Mouse (Mus musculus) limb, embryonic 13.5 days (tissue): ENCODE results near the gene Gm20388. TPM values are rescaled to one million over a fixed set of nuclear protein-coding genes. Genes with fewer than 3 reads are reported as not detected.

Experiments
- ATAC-seq: fragments of 200-750 bp; cut with Nextera tagmentation; 2 replicates; pipeline ENCODE4 v1.8.0; 2017; ENCODE audit warnings: low read depth, moderate number of reproducible peaks, moderate TSS enrichment; ENCODE audit not compliant: low FRiP score
- H3K27ac ChIP-seq: fragments of 300-500 bp; sonication (generic); 2 replicates; pipeline ENCODE4 v1.5.1; 2015; ENCODE audit warnings: inconsistent platforms, mild to moderate bottlenecking, moderate library complexity
- H3K27me3 ChIP-seq: fragments of 300-500 bp; sonication (generic); 2 replicates; pipeline ENCODE4 v1.6.1; 2015; ENCODE audit warnings: mild to moderate bottlenecking, inconsistent platforms
- H3K36me3 ChIP-seq: fragments of 300-500 bp; sonication (generic); 2 replicates; pipeline ENCODE4 v1.6.1; 2015; ENCODE audit warnings: inconsistent platforms, mild to moderate bottlenecking, moderate library complexity
- H3K4me1 ChIP-seq: fragments of 300-500 bp; sonication (generic); 2 replicates; pipeline ENCODE4 v1.6.1; 2015; ENCODE audit warnings: inconsistent platforms
- H3K4me2 ChIP-seq: fragments of 300-500 bp; sonication (generic); replicated peaks from 2 replicates; pipeline ENCODE4 v1.6.1; 2015; ENCODE audit warnings: inconsistent platforms, mild to moderate bottlenecking, moderate library complexity
- H3K4me3 ChIP-seq: fragments of 300-500 bp; sonication (generic); 2 replicates; pipeline ENCODE4 v1.5.1; 2015; ENCODE audit warnings: moderate library complexity, mild to moderate bottlenecking, inconsistent platforms
- H3K9ac ChIP-seq: fragments of 300-500 bp; sonication (generic); 2 replicates; pipeline ENCODE4 v1.6.1; 2015; ENCODE audit warnings: mild to moderate bottlenecking, inconsistent platforms
- H3K9me3 ChIP-seq: fragments of 300-500 bp; sonication (generic); 2 replicates; pipeline ENCODE4 v1.6.1; 2016; ENCODE audit warnings: inconsistent platforms
- WGBS: fragments of 180-500 bp; shearing (Covaris S2); methylation state at CpG from one replicate; pipeline ENCODE4 v1.1.7; 2015; 5-methylcytosine and 5-hydroxymethylcytosine counted together
- polyA plus RNA-seq: library from polyadenylated mRNA; unstranded; fragments of >200 nt; fragmentation: Nextera tagmentation; extraction: Ambion mirVana; gene quantifications from 2 replicates; pipeline ENCODE4 v1.2.1, GENCODE M21; 2015

Gene Gm20388
- polyA plus RNA-seq, 1 experiment from 2014 or later = 7.1 TPM

DNA sequence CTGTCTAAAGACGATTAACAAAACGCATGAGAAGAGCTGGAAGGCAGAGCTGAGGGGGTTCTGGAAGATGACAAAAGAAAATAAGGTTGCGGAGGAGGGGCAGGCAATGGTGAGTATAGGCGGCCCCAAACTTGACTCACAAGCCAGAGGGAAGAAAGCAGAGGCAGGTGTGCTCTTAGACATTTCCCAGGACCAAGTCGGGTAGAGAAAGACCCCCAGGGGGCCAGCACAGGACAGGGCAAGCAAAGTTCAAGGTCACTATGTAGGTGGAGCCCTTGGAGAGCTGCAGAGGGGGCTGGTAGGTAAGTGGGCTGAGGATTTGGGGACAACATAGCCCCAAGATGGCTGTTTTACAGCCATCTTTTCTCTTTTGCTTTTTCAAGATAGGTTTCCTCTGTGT, 168.7 kb downstream of the Gm20388 start:
- Histone ChIP-seq H3K9ac (no peak overlapping the region), H3K9me3 (no peaks in the 10 kb centered on the region), H3K27me3 (no peaks in the 10 kb centered on the region), H3K27ac (no peak overlapping the region), H3K4me1 (no peaks in the 10 kb centered on the region), H3K36me3 (peaks cover 35% of the 10 kb centered on the region), H3K4me3 (no peak overlapping the region), H3K4me2 (no peak overlapping the region)
- ATAC-seq = no peak
- 57% methylated on average over 5 of the region's 5 CpGs for WGBS

GRCm38 (mm10) chr8:120083261-120083660, 172.6 kb downstream of the Gm20388 start:
- no peaks in the 10 kb centered on the region for H3K4me1 ChIP-seq
- peaks cover 72% of the 10 kb centered on the region for H3K36me3 ChIP-seq
- no peak for ATAC-seq
- H3K27ac ChIP-seq = no peak overlapping the region
- H3K4me3 ChIP-seq = no peak overlapping the region
- H3K9ac ChIP-seq = no peak overlapping the region
- H3K9me3 ChIP-seq = no peaks in the 10 kb centered on the region
- no peak overlapping the region for H3K4me2 ChIP-seq
- 97% methylated on average over 8 of the region's 8 CpGs for WGBS
- H3K27me3 ChIP-seq = no peaks in the 10 kb centered on the region

- H3K4me2 ChIP-seq = no peak overlapping the region
- no peak overlapping the region for H3K9ac ChIP-seq
- H3K27ac ChIP-seq = no peak overlapping the region
- H3K36me3 ChIP-seq = peaks cover 80% of the 10 kb centered on the region
- H3K4me1 ChIP-seq = no peaks in the 10 kb centered on the region
- no peak for ATAC-seq
- H3K4me3 ChIP-seq = no peak overlapping the region
- no peaks in the 10 kb centered on the region for H3K9me3 ChIP-seq
- 86% methylated on average over 8 of the region's 8 CpGs for WGBS
- H3K27me3 ChIP-seq = no peaks in the 10 kb centered on the region
Observed at GRCm38 (mm10) chr8:120084783-120085182, 174.1 kb downstream of the Gm20388 start.

- H3K9ac ChIP-seq = no peak overlapping the region
- no peak overlapping the region for H3K27ac ChIP-seq
- no peaks in the 10 kb centered on the region for H3K9me3 ChIP-seq
- 82% methylated on average over 7 of the region's 7 CpGs for WGBS
- no peak overlapping the region for H3K4me2 ChIP-seq
- no peaks in the 10 kb centered on the region for H3K4me1 ChIP-seq
- peaks cover 88% of the 10 kb centered on the region for H3K36me3 ChIP-seq
- no peak for ATAC-seq
- H3K4me3 ChIP-seq = no peak overlapping the region
- H3K27me3 ChIP-seq = no peaks in the 10 kb centered on the region
Observed at GRCm38 (mm10) chr8:120089511-120089910, 178.9 kb downstream of the Gm20388 start.

DNA sequence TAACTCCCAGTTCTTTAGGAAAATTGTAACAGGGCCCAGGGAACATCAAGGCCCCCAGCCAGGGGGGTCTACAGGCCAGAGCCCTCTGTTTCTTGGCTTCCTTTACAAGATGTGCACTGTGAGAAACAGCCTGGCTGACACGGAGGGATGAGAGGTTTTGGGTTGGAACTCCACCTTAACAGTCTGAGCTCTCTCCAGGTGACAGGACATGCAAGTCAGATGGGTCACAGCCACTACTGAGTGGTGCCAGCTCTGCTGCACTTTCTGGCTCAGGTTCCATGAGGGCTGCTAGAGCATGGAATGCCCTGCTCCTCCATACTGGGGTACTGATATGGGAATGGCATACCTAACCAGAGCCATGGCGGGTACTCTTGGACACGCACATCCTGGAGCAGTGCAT, 180.4 kb downstream of the Gm20388 start:
- 94% methylated on average over 3 of the region's 3 CpGs for WGBS
- Histone ChIP-seq H3K9ac (no peak overlapping the region), H3K9me3 (no peaks in the 10 kb centered on the region), H3K27me3 (no peaks in the 10 kb centered on the region), H3K4me1 (no peaks in the 10 kb centered on the region), H3K4me2 (no peak overlapping the region), H3K27ac (no peak overlapping the region), H3K36me3 (peaks cover 74% of the 10 kb centered on the region), H3K4me3 (no peak overlapping the region)
- no peak for ATAC-seq

DNA sequence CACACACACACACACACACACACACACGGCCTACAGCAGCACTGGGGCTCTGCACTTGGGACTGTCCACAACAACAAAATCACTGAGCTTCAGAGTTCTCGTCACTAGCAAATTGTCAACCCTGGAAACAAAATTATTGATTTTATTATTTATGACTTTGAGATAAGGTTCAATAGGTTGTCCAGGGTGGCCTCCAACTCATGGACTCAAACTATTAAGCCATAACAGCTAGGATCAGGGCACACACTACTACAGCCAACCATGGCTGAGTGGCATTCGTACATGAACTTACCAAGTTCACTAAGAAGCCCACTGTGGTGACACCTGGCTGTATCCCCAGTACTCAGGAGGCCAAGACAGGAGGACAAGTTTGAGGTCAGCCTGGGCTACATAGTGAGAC, 182.5 kb downstream of the Gm20388 start:
- peaks cover 53% of the 10 kb centered on the region for H3K36me3 ChIP-seq
- H3K9me3 ChIP-seq = no peaks in the 10 kb centered on the region
- no peak overlapping the region for H3K4me3 ChIP-seq
- no peaks in the 10 kb centered on the region for H3K27me3 ChIP-seq
- no peaks in the 10 kb centered on the region for H3K4me1 ChIP-seq
- H3K27ac ChIP-seq = no peak overlapping the region
- 93% methylated on average over 3 of the region's 3 CpGs for WGBS
- ATAC-seq = no peak
- no peak overlapping the region for H3K9ac ChIP-seq
- no peak overlapping the region for H3K4me2 ChIP-seq

DNA sequence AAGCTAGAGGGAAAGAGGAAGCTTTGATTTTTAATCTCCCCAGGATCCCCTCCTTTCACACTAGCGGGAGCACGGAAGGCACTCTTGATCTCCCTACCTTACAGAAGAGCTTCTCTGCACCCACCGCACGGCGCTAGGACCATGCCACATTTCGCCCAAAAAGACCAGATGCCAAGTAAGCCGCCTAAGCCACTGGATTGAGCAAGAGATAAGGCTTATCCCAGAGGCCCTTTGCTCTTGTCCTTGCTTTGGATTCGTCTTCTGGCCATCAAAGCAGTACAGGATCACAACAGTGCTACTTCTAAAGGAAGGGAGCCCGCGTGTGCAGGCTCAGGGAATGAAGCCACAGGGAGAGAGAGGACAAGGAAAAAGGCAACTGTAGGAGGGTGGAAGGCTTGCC, 184.2 kb downstream of the Gm20388 start:
- Histone ChIP-seq H3K27ac (no peak overlapping the region), H3K9me3 (no peaks in the 10 kb centered on the region), H3K4me1 (peaks cover 5% of the 10 kb centered on the region), H3K4me2 (no peak overlapping the region), H3K36me3 (peaks cover 45% of the 10 kb centered on the region), H3K9ac (no peak overlapping the region), H3K27me3 (no peaks in the 10 kb centered on the region), H3K4me3 (no peak overlapping the region)
- ATAC-seq = no peak
- 84% methylated on average over 10 of the region's 10 CpGs for WGBS

- Histone ChIP-seq H3K27ac (no peak overlapping the region), H3K4me3 (no peak overlapping the region), H3K27me3 (no peaks in the 10 kb centered on the region), H3K4me2 (no peak overlapping the region), H3K36me3 (peaks cover 29% of the 10 kb centered on the region), H3K9me3 (no peaks in the 10 kb centered on the region), H3K9ac (no peak overlapping the region), H3K4me1 (peaks cover 15% of the 10 kb centered on the region)
- 58% methylated on average over 2 of the region's 2 CpGs for WGBS
- no peak for ATAC-seq
Observed at GRCm38 (mm10) chr8:120096486-120096885, 185.8 kb downstream of the Gm20388 start.

- peaks cover 5% of the 10 kb centered on the region; the same call in 1 of the 2 replicates for H3K36me3 ChIP-seq
- no peaks in the 10 kb centered on the region for H3K9me3 ChIP-seq
- WGBS = 3% methylated on average over 19 of the region's 25 CpGs
- peak overlapping the region; percentile 96 for H3K4me3 ChIP-seq
- peak overlapping the region; percentile 75 for H3K27ac ChIP-seq
- peak; percentile 22; the same call in 1 of the 2 replicates for ATAC-seq
- H3K27me3 ChIP-seq = no peaks in the 10 kb centered on the region
- H3K4me2 ChIP-seq = peak overlapping the region; percentile 96
- peaks cover 26% of the 10 kb centered on the region for H3K4me1 ChIP-seq
- peak overlapping the region; percentile 89 for H3K9ac ChIP-seq
Observed at GRCm38 (mm10) chr8:120100388-120101067, 189.9 kb downstream of the Gm20388 start.

DNA sequence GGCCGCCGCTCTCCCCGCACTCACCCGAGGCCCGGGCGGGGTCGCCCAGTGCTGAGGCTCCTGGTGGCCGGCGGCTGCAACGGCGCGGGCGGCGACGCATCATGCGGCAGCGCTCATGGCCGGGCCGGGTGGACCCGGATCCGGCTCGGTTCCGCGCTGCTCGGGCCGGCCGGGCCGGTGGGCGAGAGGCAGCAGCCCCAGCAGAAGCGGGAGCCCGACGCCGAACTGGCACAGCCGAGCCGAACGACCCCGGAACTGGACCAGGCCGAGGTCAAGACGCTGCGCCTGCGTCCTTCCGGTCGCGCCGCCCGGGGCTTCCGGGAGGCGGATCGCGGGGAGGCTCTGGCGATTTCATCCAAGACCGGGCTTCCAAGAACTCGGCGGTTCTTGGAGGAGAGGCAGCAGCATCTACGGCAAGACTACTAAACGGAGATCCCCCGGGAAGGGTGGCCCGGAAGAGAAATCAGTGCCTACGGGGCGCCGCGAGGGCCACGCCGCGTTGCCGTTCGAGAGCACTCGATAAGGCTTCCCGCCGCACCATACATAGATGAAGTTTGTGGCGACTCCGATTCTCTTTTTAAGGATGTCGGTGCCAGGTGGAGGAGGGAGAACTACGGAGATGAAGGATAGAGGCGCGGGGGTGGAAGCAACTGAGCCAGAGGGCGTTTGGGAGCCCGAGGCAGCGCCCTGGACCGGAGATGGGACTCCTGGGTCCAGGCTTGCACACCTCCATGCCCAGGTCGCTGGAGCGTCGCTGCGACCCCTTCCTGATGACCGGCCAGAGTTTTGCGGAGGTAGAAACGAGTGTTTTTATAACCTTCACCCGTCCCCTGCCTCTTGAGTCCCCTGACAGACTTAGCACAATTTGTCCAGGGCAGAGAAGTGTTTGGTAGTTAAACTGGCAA, 190.7 kb downstream of the Gm20388 start, which contains the start of gene Zdhhc7:
Gene Zdhhc7 (minus strand): TSS at position 415 of the 905 bp plus-strand sequence.
- ATAC-seq = peak; percentile 70
- no peaks in the 10 kb centered on the region for H3K27me3 ChIP-seq
- peak within 1 kb of the TSS; percentile 96 for H3K4me3 ChIP-seq
- peaks cover 5% of the 10 kb centered on the region; the same call in 1 of the 2 replicates for H3K36me3 ChIP-seq
- H3K9ac ChIP-seq = peak within 1 kb of the TSS; percentile 89
- no peaks in the 10 kb centered on the region for H3K9me3 ChIP-seq
- under 1% methylated on average over 83 of the region's 88 CpGs for WGBS
- peak within 1 kb of the TSS; percentile 96 for H3K4me2 ChIP-seq
- peaks cover 26% of the 10 kb centered on the region for H3K4me1 ChIP-seq
- peak within 1 kb of the TSS; percentile 75 for H3K27ac ChIP-seq

DNA sequence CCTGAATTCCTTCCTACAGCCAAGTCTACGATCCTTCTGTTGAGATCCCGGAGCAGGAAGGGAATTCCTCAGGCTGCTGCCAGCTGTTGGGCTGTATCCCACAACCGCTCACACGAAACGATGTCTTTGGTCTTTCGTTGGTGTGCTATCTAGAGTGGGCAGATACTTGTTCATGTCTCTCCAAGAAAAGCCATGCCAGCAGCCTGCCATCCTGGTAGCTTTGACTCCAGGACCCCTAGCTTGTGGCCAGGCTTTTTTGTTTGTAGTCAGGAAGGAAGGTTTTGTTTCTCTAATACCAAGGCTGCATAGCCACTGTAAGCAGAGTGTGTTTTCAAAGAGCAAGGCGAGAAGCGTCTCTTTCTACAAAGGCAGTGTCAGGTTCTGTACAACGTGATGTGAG, 193.3 kb downstream of the Gm20388 start:
- Histone ChIP-seq H3K27ac (no peak overlapping the region), H3K36me3 (0 out of 2 replicates have a peak, but pooled peaks cover 5% of the 10 kb centered on the region), H3K9ac (no peak overlapping the region), H3K4me2 (no peak overlapping the region), H3K4me1 (peaks cover 26% of the 10 kb centered on the region), H3K27me3 (no peaks in the 10 kb centered on the region), H3K9me3 (no peaks in the 10 kb centered on the region), H3K4me3 (no peak overlapping the region)
- 91% methylated on average over 9 of the region's 9 CpGs for WGBS
- no peak for ATAC-seq

DNA sequence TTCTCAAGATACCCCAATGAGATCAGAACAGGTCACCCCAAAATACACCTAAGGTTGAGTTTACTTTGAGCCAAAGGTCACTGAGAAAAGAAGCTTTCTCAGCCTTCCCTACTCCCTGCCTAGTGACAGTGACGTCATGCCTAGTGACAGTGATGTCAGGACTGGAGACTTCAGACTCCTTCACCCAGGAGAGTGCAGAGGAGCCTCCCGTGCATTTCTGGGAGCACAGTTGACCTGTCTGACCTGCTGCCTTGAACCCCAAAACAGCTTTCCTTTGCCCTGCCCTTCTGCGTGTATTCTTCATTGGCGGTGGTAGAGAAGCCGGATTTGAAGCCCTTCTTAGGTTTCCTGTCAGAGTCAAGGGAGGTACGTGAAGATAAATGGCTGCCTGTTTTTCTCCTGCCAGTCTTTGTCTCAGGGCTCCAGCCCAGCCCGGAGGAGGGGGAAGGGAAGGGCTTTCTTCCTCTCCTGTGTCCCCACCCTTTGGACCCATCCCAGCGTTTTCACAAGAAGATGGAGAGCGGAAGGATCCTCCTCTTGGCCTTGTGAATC, 194.2 kb downstream of the Gm20388 start:
- H3K9ac ChIP-seq = no peak overlapping the region
- no peak for ATAC-seq
- WGBS = 75% methylated on average over 9 of the region's 9 CpGs
- H3K4me1 ChIP-seq = peaks cover 21% of the 10 kb centered on the region
- H3K36me3 ChIP-seq = 0 out of 2 replicates have a peak, but pooled peaks cover 5% of the 10 kb centered on the region
- H3K4me2 ChIP-seq = no peak overlapping the region
- H3K4me3 ChIP-seq = no peak overlapping the region
- no peaks in the 10 kb centered on the region for H3K27me3 ChIP-seq
- no peak overlapping the region for H3K27ac ChIP-seq
- no peaks in the 10 kb centered on the region for H3K9me3 ChIP-seq
